Mouse (Mus musculus) neural tube, embryonic 11.5 days (tissue): Measurements from ENCODE around the gene Kat2a. TPM values are rescaled to one million over a fixed set of nuclear protein-coding genes. Genes with fewer than 3 reads are reported as not detected.

Experiments used
- ATAC-seq: fragments of 200-750 bp; cut with Nextera tagmentation; 2 replicates; pipeline ENCODE4 v1.8.0; 2017; ENCODE audit warnings: moderate number of reproducible peaks, mild to moderate bottlenecking, moderate TSS enrichment, moderate library complexity; ENCODE audit not compliant: insufficient read depth, low FRiP score, low TSS enrichment
- DNase-seq: peaks from one replicate; pipeline ENCODE4 v3.0.0-alpha.2; 2015; ENCODE audit warnings: low spot score
- H3K27ac ChIP-seq: fragments of 300-500 bp; sonication (generic); 2 replicates; pipeline ENCODE4 v1.5.1; 2014; ENCODE audit warnings: low read depth, mild to moderate bottlenecking, low read length
- H3K27me3 ChIP-seq: fragments of 300-500 bp; sonication (generic); 2 replicates; pipeline ENCODE4 v1.6.1; 2014; ENCODE audit warnings: mild to moderate bottlenecking, low read length, mixed read lengths; ENCODE audit not compliant: control insufficient read depth, insufficient read depth
- H3K36me3 ChIP-seq: fragments of 300-500 bp; sonication (generic); 2 replicates; pipeline ENCODE4 v1.6.1; 2014; ENCODE audit warnings: mild to moderate bottlenecking, low read length, moderate library complexity, mixed read lengths; ENCODE audit not compliant: control insufficient read depth, insufficient read depth
- H3K4me1 ChIP-seq: fragments of 300-500 bp; sonication (generic); 2 replicates; pipeline ENCODE4 v1.6.1; 2014; ENCODE audit warnings: low read length, mixed read lengths; ENCODE audit not compliant: control insufficient read depth, insufficient read depth
- H3K4me2 ChIP-seq: fragments of 300-500 bp; sonication (generic); 2 replicates; pipeline ENCODE4 v1.6.1; 2014; ENCODE audit warnings: low read depth, mild to moderate bottlenecking, moderate library complexity
- H3K4me3 ChIP-seq: fragments of 300-500 bp; sonication (generic); 2 replicates; pipeline ENCODE4 v1.5.1; 2014; ENCODE audit warnings: low read depth, low read length
- H3K9ac ChIP-seq: fragments of 300-500 bp; sonication (generic); 2 replicates; pipeline ENCODE4 v1.6.1; 2014; ENCODE audit warnings: mild to moderate bottlenecking, low read length
- H3K9me3 ChIP-seq: fragments of 300-500 bp; sonication (generic); 2 replicates; pipeline ENCODE4 v1.6.1; 2016; ENCODE audit warnings: low read length; ENCODE audit not compliant: control insufficient read depth
- WGBS: fragments of 180-500 bp; shearing (Covaris S2); extraction: QIAGEN DNeasy Blood & Tissue Kit; methylation state at CpG from one replicate; pipeline ENCODE4 v1.1.7; 2014; 5-methylcytosine and 5-hydroxymethylcytosine counted together
- polyA plus RNA-seq: library from polyadenylated mRNA; unstranded; fragments of >200 nt; fragmentation: Nextera tagmentation; extraction: Ambion mirVana; gene quantifications from 2 replicates; pipeline ENCODE4 v1.2.1, GENCODE M21; 2014

The Kat2a gene
- 61.3 and 66.4 TPM in 2 replicates for polyA plus RNA-seq

- H3K27ac ChIP-seq = peak within 1 kb of the TSS; percentile 75
- H3K4me3 ChIP-seq = peak within 1 kb of the TSS; percentile 95
- WGBS = 2% methylated on average over 46 of the region's 48 CpGs
- peak within 1 kb of the TSS; percentile 98 for H3K9ac ChIP-seq
- H3K9me3 ChIP-seq = no peaks in the 10 kb centered on the region
- H3K27me3 ChIP-seq = no peaks in the 10 kb centered on the region
- DNase-seq (peak; percentile 91), ATAC-seq (peak; percentile 82)
- peaks cover 18% of the 10 kb centered on the region for H3K4me1 ChIP-seq
- H3K4me2 ChIP-seq = peak within 1 kb of the TSS; percentile 90
- H3K36me3 ChIP-seq = peaks cover 10% of the 10 kb centered on the region
These were observed at the start of gene Kat2a for GRCm38 (mm10) chr11:100711783-100712615. Gene Kat2a, minus strand, starts transcription at chr11:100712465.

DNA sequence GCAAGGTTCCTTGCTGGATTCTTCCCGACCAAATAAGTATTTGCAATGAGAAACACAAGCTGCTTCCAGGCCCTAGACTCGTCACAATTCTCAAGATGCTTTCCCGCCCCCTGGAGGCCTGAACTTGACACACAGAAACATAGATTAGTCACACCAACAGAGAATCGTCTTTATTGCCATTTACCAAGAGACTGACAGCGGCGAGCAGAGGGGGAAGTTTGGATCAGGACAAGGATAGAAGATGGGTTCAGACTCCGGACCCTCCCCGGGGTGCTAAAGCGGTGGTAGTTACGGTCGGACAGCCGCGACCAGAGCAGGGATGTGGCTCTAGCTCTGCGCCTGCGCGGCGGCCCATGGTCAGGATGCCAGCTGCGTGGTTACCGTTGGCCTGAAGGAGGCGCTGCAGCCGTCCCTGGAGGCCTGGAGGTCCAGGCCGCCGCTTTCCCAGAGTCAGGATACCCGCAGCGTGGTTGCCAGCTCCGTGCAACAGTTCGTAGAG is 49.3 kb upstream of the Kat2a start:
- Histone ChIP-seq H3K4me1 (0 out of 2 replicates have a peak, but pooled peaks cover 4% of the 10 kb centered on the region), H3K9me3 (no peaks in the 10 kb centered on the region), H3K27ac (no peak overlapping the region), H3K4me2 (peak overlapping the region; percentile 60), H3K27me3 (peaks cover 16% of the 10 kb centered on the region), H3K4me3 (peak overlapping the region; percentile 37), H3K36me3 (no peaks in the 10 kb centered on the region), H3K9ac (peak overlapping the region; percentile 52)
- ATAC-seq (0 out of 2 replicates have a peak, but pooled peaks have one; percentile 45), DNase-seq (peak; percentile 92)
- under 1% methylated on average over 27 of the region's 27 CpGs for WGBS

DNA sequence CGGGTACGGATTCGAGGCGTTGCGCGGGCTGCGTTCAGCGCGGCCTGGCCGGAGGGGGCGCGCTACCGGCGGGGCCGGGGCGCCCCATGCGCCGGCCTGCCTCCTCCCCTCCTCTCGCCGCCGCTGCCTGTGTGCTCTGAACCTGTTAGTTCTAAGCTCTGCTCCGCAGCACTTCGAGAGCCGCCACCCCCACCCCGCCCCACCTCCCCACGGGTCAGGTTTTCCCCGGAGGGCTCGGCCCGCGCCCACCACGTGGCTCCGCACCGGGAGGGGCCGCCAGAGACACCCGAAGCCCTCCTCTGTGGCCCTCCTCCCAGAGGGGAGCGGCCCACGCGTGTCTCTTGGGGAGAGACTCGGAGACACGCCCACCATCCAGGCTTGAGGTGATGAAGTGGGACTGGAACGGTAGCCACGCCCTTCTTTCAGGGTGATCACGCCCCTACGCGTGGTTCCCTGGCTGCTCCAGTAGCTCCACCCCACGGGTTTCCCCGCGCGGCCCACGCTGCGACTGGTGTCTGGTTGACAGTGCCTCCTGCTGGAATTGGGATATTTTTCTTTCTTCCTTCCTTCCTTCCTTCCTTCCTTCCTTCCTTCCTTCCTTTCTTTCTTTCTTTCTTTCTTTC is 47.5 kb upstream of the Kat2a start, which contains the start of gene Kcnh4:
Gene Kcnh4, minus strand, starts transcription at position 332 of the 623 bp plus-strand sequence.
- Histone ChIP-seq H3K4me3 (peak within 1 kb of the TSS; percentile 38), H3K9me3 (no peaks in the 10 kb centered on the region), H3K9ac (peak within 1 kb of the TSS; percentile 52), H3K27ac (no peak within 1 kb of the TSS), H3K4me1 (0 out of 2 replicates have a peak, but pooled peaks cover 4% of the 10 kb centered on the region), H3K4me2 (peak within 1 kb of the TSS; percentile 62), H3K27me3 (peaks cover 16% of the 10 kb centered on the region), H3K36me3 (no peaks in the 10 kb centered on the region)
- DNase-seq = peak; percentile 50
- 2% methylated on average over 44 of the region's 51 CpGs for WGBS
- ATAC-seq = no peak

- DNase-seq = peak; percentile 75
- H3K4me3 ChIP-seq = peak overlapping the region; percentile 38
- peak overlapping the region; percentile 52 for H3K9ac ChIP-seq
- peaks cover 16% of the 10 kb centered on the region for H3K27me3 ChIP-seq
- peak overlapping the region; percentile 62 for H3K4me2 ChIP-seq
- no peaks in the 10 kb centered on the region for H3K36me3 ChIP-seq
- 2% methylated on average over 35 of the region's 35 CpGs for WGBS
- ATAC-seq = no peak
- no peaks in the 10 kb centered on the region for H3K9me3 ChIP-seq
- 0 out of 2 replicates have a peak, but pooled peaks cover 4% of the 10 kb centered on the region for H3K4me1 ChIP-seq
- H3K27ac ChIP-seq = no peak overlapping the region
These were observed 46.7 kb upstream of the Kat2a start for GRCm38 (mm10) chr11:100758707-100759610.

- Histone ChIP-seq H3K9ac (no peak overlapping the region), H3K4me2 (no peak overlapping the region), H3K9me3 (no peaks in the 10 kb centered on the region), H3K36me3 (no peaks in the 10 kb centered on the region), H3K4me3 (no peak overlapping the region), H3K4me1 (0 out of 2 replicates have a peak, but pooled peaks cover 4% of the 10 kb centered on the region), H3K27me3 (peaks cover 16% of the 10 kb centered on the region), H3K27ac (no peak overlapping the region)
- DNase-seq (no peak), ATAC-seq (no peak)
- WGBS = 91% methylated on average over 12 of the region's 12 CpGs
These were observed 45.3 kb upstream of the Kat2a start for GRCm38 (mm10) chr11:100757566-100757965.

GRCm38 (mm10) chr11:100756476-100756875 is 44.2 kb upstream of the Kat2a start:
- Histone ChIP-seq H3K4me1 (no peaks in the 10 kb centered on the region), H3K36me3 (no peaks in the 10 kb centered on the region), H3K27me3 (peaks cover 16% of the 10 kb centered on the region), H3K9me3 (no peaks in the 10 kb centered on the region), H3K9ac (no peak overlapping the region), H3K27ac (no peak overlapping the region), H3K4me3 (no peak overlapping the region), H3K4me2 (no peak overlapping the region)
- WGBS = 73% methylated on average over 6 of the region's 6 CpGs
- DNase-seq (no peak), ATAC-seq (no peak)

GRCm38 (mm10) chr11:100754693-100755057 is 42.4 kb upstream of the Kat2a start:
- WGBS = 85% methylated on average over 3 of the region's 3 CpGs
- no peak for ATAC-seq

More at GRCm38 (mm10) chr11:100754693-100755057, 42.4 kb upstream of the Kat2a start:
- no peak overlapping the region for H3K9ac ChIP-seq
- H3K36me3 ChIP-seq = no peaks in the 10 kb centered on the region
- peaks cover 7% of the 10 kb centered on the region for H3K27me3 ChIP-seq
- no peak overlapping the region for H3K27ac ChIP-seq
- no peak overlapping the region for H3K4me3 ChIP-seq
- no peaks in the 10 kb centered on the region for H3K4me1 ChIP-seq
- H3K4me2 ChIP-seq = no peak overlapping the region
- DNase-seq = no peak
- no peaks in the 10 kb centered on the region for H3K9me3 ChIP-seq
